Mouse (Mus musculus) G1E (cell line): Measurements from ENCODE around the gene Olfr1388. TPM values are rescaled to one million over a fixed set of nuclear protein-coding genes. Genes with fewer than 3 reads are reported as not detected.
"Not testable (repeated sequence)": the region's sequence is repeated elsewhere in the genome, so short reads cannot be mapped to it uniquely, and the experiment has no call there.

ENCODE experiments used
- ATAC-seq: 2 replicates; pipeline ENCODE4 v1.8.0; 2016; ENCODE audit warnings: mild to moderate bottlenecking; ENCODE audit not compliant: insufficient number of reproducible peaks, poor library complexity, low FRiP score, severe bottlenecking; ENCODE audit errors: extremely low read depth
- DNase-seq: peaks from one replicate; pipeline ENCODE4 v3.0.0; 2012; ENCODE audit warnings: low spot score
- H3K27me3 ChIP-seq: 2 replicates; pipeline ENCODE4 v1.6.1; 2012; ENCODE audit warnings: mild to moderate bottlenecking, low read length, inconsistent platforms; ENCODE audit not compliant: insufficient read depth
- H3K36me3 ChIP-seq: replicated peaks from 2 replicates; pipeline ENCODE3; 2012; ENCODE audit warnings: mild to moderate bottlenecking, inconsistent platforms
- H3K4me1 ChIP-seq: 2 replicates; pipeline ENCODE4 v1.6.1; 2012; ENCODE audit warnings: low read depth, low read length, inconsistent platforms, mixed read lengths; ENCODE audit not compliant: insufficient read depth
- H3K4me3 ChIP-seq: 2 replicates; pipeline ENCODE4 v1.5.1; 2012; ENCODE audit warnings: low read depth, mild to moderate bottlenecking, inconsistent platforms, low read length, moderate library complexity, mixed read lengths
- H3K9me3 ChIP-seq: replicated peaks from 2 replicates; pipeline ENCODE4 v1.6.1; 2012; ENCODE audit warnings: inconsistent platforms
- CTCF ChIP-seq: IDR thresholded peaks from 2 replicates; pipeline ENCODE4 v1.5.1; 2012; ENCODE audit warnings: low read depth, low read length, inconsistent platforms, mixed read lengths
- GATA1 ChIP-seq: IDR thresholded peaks from 2 replicates; pipeline ENCODE4 v1.6.1; 2012; ENCODE audit warnings: borderline replicate concordance, low read length, inconsistent platforms, mixed read lengths
- GATA2 ChIP-seq: IDR thresholded peaks from 2 replicates; pipeline ENCODE4 v1.6.1; 2012; ENCODE audit warnings: low read depth, low read length, inconsistent platforms, borderline replicate concordance
- POLR2AphosphoS5 ChIP-seq: IDR thresholded peaks from 2 replicates; pipeline ENCODE4 v1.6.1; 2012; ENCODE audit warnings: low read depth, low read length, inconsistent platforms; ENCODE audit not compliant: insufficient replicate concordance
- TAL1 ChIP-seq: conservative IDR thresholded peaks from 2 replicates; pipeline ENCODE4 v1.6.1; 2012; ENCODE audit warnings: low read depth, low read length, inconsistent platforms, mixed read lengths
- polyA plus RNA-seq: library from polyadenylated mRNA; stranded (reverse); fragments of >175 nt; gene quantifications from 2 replicates; pipeline ENCODE4 v1.2.3, GENCODE M21; 2012
- total RNA-seq, 2 experiments: library from RNA; stranded (forward) in 1 of 2; stranded (reverse) in 1 of 2; fragments of 200-1000 nt in 1 of 2; fragments of >200 nt in 1 of 2; fragmentation: Nextera tagmentation in 1 of 2; gene quantifications; 2 replicates each; pipeline ENCODE4 v1.2.3; 2014 to 2017

Gene Olfr1388
- total and polyA plus RNA-seq, 3 experiments = 0.04 to 0.98 (median 0.60) TPM

DNA sequence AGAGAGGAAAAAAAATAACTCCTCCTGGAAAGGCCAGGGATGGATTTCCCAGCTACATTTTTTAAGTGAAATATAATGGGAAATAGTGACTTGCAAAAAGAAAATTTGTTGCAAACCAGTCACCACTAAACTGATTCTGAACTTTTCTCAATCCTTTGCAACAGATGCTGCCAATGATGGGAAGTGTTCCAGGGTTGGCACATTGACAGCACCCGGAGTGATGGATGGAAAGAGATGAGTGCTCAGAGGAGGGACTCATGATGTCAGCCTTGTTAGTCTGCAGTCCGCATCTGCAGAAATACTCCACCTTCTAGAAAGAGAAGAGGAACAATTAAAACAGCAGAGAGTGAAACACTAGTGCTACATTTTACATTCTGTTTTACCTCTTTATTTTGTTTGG lies 6.8 kb upstream of the Olfr1388 start:
- ATAC-seq (no peak), DNase-seq (no peak)
- Histone ChIP-seq H3K4me3 (no peak overlapping the region), H3K36me3 (no peaks in the 10 kb centered on the region), H3K9me3 (no peaks in the 10 kb centered on the region), H3K27me3 (no peaks in the 10 kb centered on the region), H3K4me1 (no peaks in the 10 kb centered on the region)
- TF ChIP-seq POLR2AphosphoS5 (no peak), TAL1 (no peak), GATA1 (no peak), CTCF (no peak), GATA2 (no peak)

DNA sequence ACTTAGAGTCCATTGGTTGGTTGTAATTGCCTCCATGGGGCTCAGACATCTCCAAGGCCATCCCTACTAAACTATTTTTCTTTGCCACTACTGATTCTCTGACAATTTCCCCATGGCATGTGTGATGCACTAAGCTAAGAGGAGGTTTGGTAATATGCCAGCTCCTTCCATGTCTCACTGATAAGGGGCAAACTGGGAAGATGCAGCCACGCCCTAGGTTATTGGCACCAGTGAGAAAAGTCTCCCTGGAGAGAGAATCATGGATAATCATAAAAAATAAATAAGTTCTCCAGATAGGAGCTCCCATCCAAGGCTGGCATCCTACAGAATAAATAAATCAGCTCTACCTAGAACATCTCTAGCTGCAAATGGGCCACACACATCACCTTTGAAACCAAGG lies 18.6 kb downstream of the Olfr1388 start, which contains the start of gene Olfr1387:
Gene Olfr1387 (plus strand): TSS at position 301 of the 400 bp plus-strand sequence.
- Histone ChIP-seq H3K27me3 (0 out of 2 replicates have a peak, but pooled peaks cover 3% of the 10 kb centered on the region), H3K36me3 (no peaks in the 10 kb centered on the region), H3K9me3 (no peaks in the 10 kb centered on the region), H3K4me1 (no peaks in the 10 kb centered on the region), H3K4me3 (no peak within 1 kb of the TSS)
- DNase-seq (no peak), ATAC-seq (no peak)
- no peak for TF ChIP-seq GATA2
- no peak for TF ChIP-seq GATA1
- TF ChIP-seq CTCF = no peak
- no peak for TF ChIP-seq TAL1
- TF ChIP-seq POLR2AphosphoS5 = no peak

DNA sequence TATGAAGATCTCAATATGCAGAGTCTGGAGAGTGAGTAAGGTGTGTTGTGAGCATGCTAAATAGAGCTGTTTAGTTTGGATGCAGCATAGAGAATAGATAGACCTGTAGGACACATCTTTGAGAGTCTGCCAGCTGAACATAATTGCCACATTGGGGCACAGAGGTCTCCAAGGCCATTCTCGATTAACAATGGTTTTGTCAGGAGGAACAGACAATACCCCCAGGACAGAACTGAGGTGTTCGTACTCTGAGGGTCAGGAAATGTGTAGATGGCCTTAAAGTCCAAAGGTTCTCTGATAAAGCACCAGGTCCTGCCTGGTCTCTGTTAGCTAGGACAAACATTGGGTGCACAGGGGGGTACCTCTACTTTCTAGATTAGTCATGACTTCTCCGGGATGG lies 28.3 kb downstream of the Olfr1388 start, which contains the start of gene Olfr1386:
Gene Olfr1386 (plus strand): TSS at position 301 of the 400 bp plus-strand sequence.
- H3K4me3 ChIP-seq, H3K9me3 ChIP-seq, ATAC-seq, H3K4me1 ChIP-seq, DNase-seq, H3K36me3 ChIP-seq, H3K27me3 ChIP-seq: not testable (repeated sequence)

GRCm38 (mm10) chr11:49485973-49486372 lies 49.5 kb downstream of the Olfr1388 start:
- TF ChIP-seq POLR2AphosphoS5 (no peak), GATA1 (no peak), TAL1 (no peak), CTCF (no peak), GATA2 (no peak)
- no peaks in the 10 kb centered on the region for H3K36me3 ChIP-seq
- H3K27me3 ChIP-seq = no peaks in the 10 kb centered on the region

GRCm38 (mm10) chr11:49488770-49489169 lies 52.3 kb downstream of the Olfr1388 start, which contains the start of gene Olfr1385:
Olfr1385 (plus strand) TSS chr11:49489070.
- not testable (repeated sequence) for H3K4me1 ChIP-seq, ATAC-seq, H3K27me3 ChIP-seq, DNase-seq, H3K4me3 ChIP-seq, H3K36me3 ChIP-seq, H3K9me3 ChIP-seq

More at GRCm38 (mm10) chr11:49485973-49486372, 49.5 kb downstream of the Olfr1388 start:
- DNase-seq (no peak), ATAC-seq (no peak)
- Histone ChIP-seq H3K9me3 (no peaks in the 10 kb centered on the region), H3K4me3 (no peak overlapping the region), H3K4me1 (no peaks in the 10 kb centered on the region)

Other genes with a start within 250 kb of the Olfr1388 start
- gene Btnl9, start 249.5 kb upstream of the Olfr1388 start, total RNA-seq (2014; fragmentation: Nextera tagmentation) = not detected in 2 replicates
- gene Btnl9, start 249.5 kb upstream of the Olfr1388 start, total RNA-seq (2017) = 0.17 and 0.22 TPM in 2 replicates
- not detected in 2 replicates for gene Btnl9, start 249.5 kb upstream of the Olfr1388 start, polyA plus RNA-seq
- gene Zfp62, start 233.3 kb upstream of the Olfr1388 start, total RNA-seq (2014; fragmentation: Nextera tagmentation) = 143 and 160 TPM in 2 replicates
- 72.7 and 78.2 TPM in 2 replicates for gene Zfp62, start 233.3 kb upstream of the Olfr1388 start, total RNA-seq (2017)
- gene Zfp62, start 233.3 kb upstream of the Olfr1388 start, polyA plus RNA-seq = 6.5 and 13.3 TPM in 2 replicates
- 18.2 and 20.0 TPM in 2 replicates for gene Mgat1, start 192.4 kb upstream of the Olfr1388 start, total RNA-seq (2014; fragmentation: Nextera tagmentation)
- 26.1 and 28.9 TPM in 2 replicates for gene Mgat1, start 192.4 kb upstream of the Olfr1388 start, total RNA-seq (2017)
- 34.8 and 36.9 TPM in 2 replicates for gene Mgat1, start 192.4 kb upstream of the Olfr1388 start, polyA plus RNA-seq
- gene Olfr1393, start 158.3 kb upstream of the Olfr1388 start, total RNA-seq (2014; fragmentation: Nextera tagmentation) = not detected in 2 replicates
- gene Olfr1393, start 158.3 kb upstream of the Olfr1388 start, total RNA-seq (2017) = 0.35 and 0.55 TPM in 2 replicates
- not detected in 2 replicates for gene Olfr1393, start 158.3 kb upstream of the Olfr1388 start, polyA plus RNA-seq
- 0.44 TPM in 1 of 2 replicates, not detected in the other for gene Olfr1392, start 151.3 kb upstream of the Olfr1388 start, total RNA-seq (2014; fragmentation: Nextera tagmentation)
- gene Olfr1392, start 151.3 kb upstream of the Olfr1388 start, total RNA-seq (2017) = 0.11 and 0.12 TPM in 2 replicates
- gene Olfr1392, start 151.3 kb upstream of the Olfr1388 start, polyA plus RNA-seq = not detected in 2 replicates
- not detected in 2 replicates for gene Olfr10, start 131.9 kb upstream of the Olfr1388 start, total RNA-seq (2014; fragmentation: Nextera tagmentation)
- 0.11 TPM in 1 of 2 replicates, not detected in the other for gene Olfr10, start 131.9 kb upstream of the Olfr1388 start, total RNA-seq (2017)
- not detected in 2 replicates for gene Olfr10, start 131.9 kb upstream of the Olfr1388 start, polyA plus RNA-seq
- not detected in 2 replicates for gene Olfr1391, start 113.9 kb upstream of the Olfr1388 start, total RNA-seq (2014; fragmentation: Nextera tagmentation)
- gene Olfr1391, start 113.9 kb upstream of the Olfr1388 start, total RNA-seq (2017) = 0.16 TPM in 1 of 2 replicates, not detected in the other
- not detected in 2 replicates for gene Olfr1391, start 113.9 kb upstream of the Olfr1388 start, polyA plus RNA-seq
- not detected in 2 replicates for gene Olfr1390, start 101.4 kb upstream of the Olfr1388 start, total RNA-seq (2014; fragmentation: Nextera tagmentation)
- 0.12 and 0.22 TPM in 2 replicates for gene Olfr1390, start 101.4 kb upstream of the Olfr1388 start, total RNA-seq (2017)
- not detected in 2 replicates for gene Olfr1390, start 101.4 kb upstream of the Olfr1388 start, polyA plus RNA-seq
- gene Olfr1389, start 13.6 kb upstream of the Olfr1388 start, total RNA-seq (2014; fragmentation: Nextera tagmentation) = not detected in 2 replicates
- gene Olfr1389, start 13.6 kb upstream of the Olfr1388 start, total RNA-seq (2017) = 0.12 and 0.22 TPM in 2 replicates
- gene Olfr1389, start 13.6 kb upstream of the Olfr1388 start, polyA plus RNA-seq = not detected in 2 replicates
- gene Olfr1387, start 18.7 kb downstream of the Olfr1388 start, total RNA-seq (2014; fragmentation: Nextera tagmentation) = not detected in 2 replicates
- 0.05 and 0.46 TPM in 2 replicates for gene Olfr1387, start 18.7 kb downstream of the Olfr1388 start, total RNA-seq (2017)
- gene Olfr1387, start 18.7 kb downstream of the Olfr1388 start, polyA plus RNA-seq = not detected in 2 replicates
- not detected in 2 replicates for gene Olfr1386, start 28.4 kb downstream of the Olfr1388 start, total RNA-seq (2014; fragmentation: Nextera tagmentation)
- 0.22 and 0.23 TPM in 2 replicates for gene Olfr1386, start 28.4 kb downstream of the Olfr1388 start, total RNA-seq (2017)
- not detected in 2 replicates for gene Olfr1386, start 28.4 kb downstream of the Olfr1388 start, polyA plus RNA-seq
- gene Olfr1385, start 52.4 kb downstream of the Olfr1388 start, total RNA-seq (2014; fragmentation: Nextera tagmentation) = not detected in 2 replicates
- 0.22 and 0.35 TPM in 2 replicates for gene Olfr1385, start 52.4 kb downstream of the Olfr1388 start, total RNA-seq (2017)
- gene Olfr1385, start 52.4 kb downstream of the Olfr1388 start, polyA plus RNA-seq = not detected in 2 replicates
- not detected in 2 replicates for gene Olfr1384, start 70.1 kb downstream of the Olfr1388 start, total RNA-seq (2014; fragmentation: Nextera tagmentation)
- 0.05 and 0.06 TPM in 2 replicates for gene Olfr1384, start 70.1 kb downstream of the Olfr1388 start, total RNA-seq (2017)
- not detected in 2 replicates for gene Olfr1384, start 70.1 kb downstream of the Olfr1388 start, polyA plus RNA-seq
- not detected in 2 replicates for gene Olfr1383, start 83.0 kb downstream of the Olfr1388 start, total RNA-seq (2014; fragmentation: Nextera tagmentation)
- 0.06 and 0.27 TPM in 2 replicates for gene Olfr1383, start 83.0 kb downstream of the Olfr1388 start, total RNA-seq (2017)
- not detected in 2 replicates for gene Olfr1383, start 83.0 kb downstream of the Olfr1388 start, polyA plus RNA-seq
- gene Olfr1382, start 91.6 kb downstream of the Olfr1388 start, total RNA-seq (2014; fragmentation: Nextera tagmentation) = not detected in 2 replicates
- 0.11 and 0.12 TPM in 2 replicates for gene Olfr1382, start 91.6 kb downstream of the Olfr1388 start, total RNA-seq (2017)
- gene Olfr1382, start 91.6 kb downstream of the Olfr1388 start, polyA plus RNA-seq = not detected in 2 replicates
- not detected in 2 replicates for gene Olfr1381, start 106.8 kb downstream of the Olfr1388 start, total RNA-seq (2014; fragmentation: Nextera tagmentation)
- gene Olfr1381, start 106.8 kb downstream of the Olfr1388 start, total RNA-seq (2017) = 0.05 and 0.06 TPM in 2 replicates
- not detected in 2 replicates for gene Olfr1381, start 106.8 kb downstream of the Olfr1388 start, polyA plus RNA-seq
- gene Olfr1380, start 120.3 kb downstream of the Olfr1388 start, total RNA-seq (2014; fragmentation: Nextera tagmentation) = not detected in 2 replicates
- gene Olfr1380, start 120.3 kb downstream of the Olfr1388 start, total RNA-seq (2017) = 0.16 TPM in 1 of 2 replicates, not detected in the other
- not detected in 2 replicates for gene Olfr1380, start 120.3 kb downstream of the Olfr1388 start, polyA plus RNA-seq
- 0.15 and 0.44 TPM in 2 replicates for gene Flt4, start 172.6 kb downstream of the Olfr1388 start, total RNA-seq (2014; fragmentation: Nextera tagmentation)
- under 0.01 and 0.12 TPM in 2 replicates for gene Flt4, start 172.6 kb downstream of the Olfr1388 start, total RNA-seq (2017)
- gene Flt4, start 172.6 kb downstream of the Olfr1388 start, polyA plus RNA-seq = 0.02 TPM in 2 replicates
- not detected in 2 replicates for gene Scgb3a1, start 227.0 kb downstream of the Olfr1388 start, total RNA-seq (2014; fragmentation: Nextera tagmentation)
- not detected in 2 replicates for gene Scgb3a1, start 227.0 kb downstream of the Olfr1388 start, total RNA-seq (2017)
- not detected in 2 replicates for gene Scgb3a1, start 227.0 kb downstream of the Olfr1388 start, polyA plus RNA-seq